Mouse (Mus musculus): ENCODE results near the gene Barx1. TPM values are rescaled to one million over a fixed set of nuclear protein-coding genes. Genes with fewer than 3 reads are reported as not detected.

The Barx1 gene
- polyA plus RNA-seq, 1 experiment from 2014 or later, result 0.57 TPM

DNA sequence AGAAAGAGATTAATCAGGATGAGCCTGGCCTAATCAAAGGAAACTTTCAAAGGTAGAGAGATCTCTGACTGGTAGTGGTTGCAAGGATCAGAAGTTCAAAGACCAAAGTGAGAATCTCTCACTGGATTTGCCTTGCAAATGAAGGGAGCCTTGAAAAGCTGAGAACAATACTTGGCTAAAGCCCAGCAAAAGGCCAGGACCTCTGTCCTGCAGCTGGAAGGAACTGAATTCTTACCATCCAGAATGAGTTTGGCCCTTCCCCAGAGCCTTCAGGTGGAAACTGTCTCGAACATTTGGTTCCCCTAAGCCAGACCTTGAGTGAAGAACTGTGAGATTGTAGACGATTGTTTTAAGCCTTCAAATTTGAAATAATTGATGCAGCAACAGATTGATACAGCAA lies 25.1 kb upstream of the Barx1 start:
- WGBS, result 53% methylated on average over 2 of the region's 2 CpGs
- no peak overlapping the region for H3K4me3 ChIP-seq (ENCODE audit: control insufficient read depth in 1 of 2, insufficient read depth in 1 of 2, low read depth in 1 of 2, low read length in 2 of 2)
- H3K9ac ChIP-seq (ENCODE audit: low read length), result no peak overlapping the region
- no peak for ATAC-seq (ENCODE audit: insufficient number of reproducible peaks, insufficient read depth, low FRiP score, low read depth)
- H3K27ac ChIP-seq (replicated peaks in 1 of 2; ENCODE audit: control insufficient read depth in 1 of 2, insufficient read depth in 1 of 2, low read depth in 2 of 2, low read length in 2 of 2), result no peak overlapping the region
- H3K9me3 ChIP-seq (ENCODE audit: control insufficient read depth, low read length), result no peaks in the 10 kb centered on the region
- H3K36me3 ChIP-seq (ENCODE audit: control insufficient read depth, insufficient read depth, low read length), result no peaks in the 10 kb centered on the region
- no peak overlapping the region for H3K4me2 ChIP-seq (ENCODE audit: low read length)
- H3K4me1 ChIP-seq (ENCODE audit: control insufficient read depth in 2 of 2, insufficient read depth in 2 of 2, low read length in 2 of 2), result no peaks in the 10 kb centered on the region
- no peaks in the 10 kb centered on the region for H3K27me3 ChIP-seq (ENCODE audit: control insufficient read depth, insufficient read depth, low read length)

- Histone ChIP-seq H3K27ac (replicated peaks in 1 of 2; ENCODE audit: control insufficient read depth in 1 of 2, insufficient read depth in 1 of 2, low read depth in 2 of 2, low read length in 2 of 2) (no peak overlapping the region), H3K4me3 (ENCODE audit: control insufficient read depth in 1 of 2, insufficient read depth in 1 of 2, low read depth in 1 of 2, low read length in 2 of 2) (no peak overlapping the region), H3K9ac (ENCODE audit: low read length) (no peak overlapping the region), H3K36me3 (ENCODE audit: control insufficient read depth, insufficient read depth, low read length) (no peaks in the 10 kb centered on the region), H3K4me1 (ENCODE audit: control insufficient read depth in 2 of 2, insufficient read depth in 2 of 2, low read length in 2 of 2) (no peaks in the 10 kb centered on the region), H3K4me2 (ENCODE audit: low read length) (no peak overlapping the region), H3K27me3 (ENCODE audit: control insufficient read depth, insufficient read depth, low read length) (no peaks in the 10 kb centered on the region), H3K9me3 (ENCODE audit: control insufficient read depth, low read length) (no peaks in the 10 kb centered on the region)
- ATAC-seq (ENCODE audit: insufficient number of reproducible peaks, insufficient read depth, low FRiP score, low read depth), result no peak
Observed at GRCm38 (mm10) chr13:48639570-48639969, 23.2 kb upstream of the Barx1 start.

GRCm38 (mm10) chr13:48643072-48643471 lies 19.7 kb upstream of the Barx1 start:
- Histone ChIP-seq H3K9me3 (ENCODE audit: control insufficient read depth, low read length) (0 out of 2 replicates have a peak, but pooled peaks cover 3% of the 10 kb centered on the region), H3K4me3 (ENCODE audit: control insufficient read depth in 1 of 2, insufficient read depth in 1 of 2, low read depth in 1 of 2, low read length in 2 of 2) (no peak overlapping the region), H3K27me3 (ENCODE audit: control insufficient read depth, insufficient read depth, low read length) (no peaks in the 10 kb centered on the region), H3K4me1 (ENCODE audit: control insufficient read depth in 2 of 2, insufficient read depth in 2 of 2, low read length in 2 of 2) (no peaks in the 10 kb centered on the region), H3K9ac (ENCODE audit: low read length) (no peak overlapping the region), H3K27ac (replicated peaks in 1 of 2; ENCODE audit: control insufficient read depth in 1 of 2, insufficient read depth in 1 of 2, low read depth in 2 of 2, low read length in 2 of 2) (no peak overlapping the region), H3K4me2 (ENCODE audit: low read length) (no peak overlapping the region), H3K36me3 (ENCODE audit: control insufficient read depth, insufficient read depth, low read length) (no peaks in the 10 kb centered on the region)
- no peak for ATAC-seq (ENCODE audit: insufficient number of reproducible peaks, insufficient read depth, low FRiP score, low read depth)
- WGBS, result 76% methylated on average over 6 of the region's 6 CpGs

GRCm38 (mm10) chr13:48643991-48644390 lies 18.8 kb upstream of the Barx1 start:
- no peak for ATAC-seq (ENCODE audit: insufficient number of reproducible peaks, insufficient read depth, low FRiP score, low read depth)
- H3K9me3 ChIP-seq (ENCODE audit: control insufficient read depth, low read length), result 0 out of 2 replicates have a peak, but pooled peaks cover 3% of the 10 kb centered on the region
- no peaks in the 10 kb centered on the region for H3K27me3 ChIP-seq (ENCODE audit: control insufficient read depth, insufficient read depth, low read length)
- no peak overlapping the region for H3K9ac ChIP-seq (ENCODE audit: low read length)
- no peak overlapping the region for H3K4me2 ChIP-seq (ENCODE audit: low read length)
- no peaks in the 10 kb centered on the region for H3K36me3 ChIP-seq (ENCODE audit: control insufficient read depth, insufficient read depth, low read length)
- H3K4me1 ChIP-seq (ENCODE audit: control insufficient read depth in 2 of 2, insufficient read depth in 2 of 2, low read length in 2 of 2), result no peaks in the 10 kb centered on the region
- WGBS, result 88% methylated on average over 3 of the region's 3 CpGs
- no peak overlapping the region for H3K4me3 ChIP-seq (ENCODE audit: control insufficient read depth in 1 of 2, insufficient read depth in 1 of 2, low read depth in 1 of 2, low read length in 2 of 2)
- H3K27ac ChIP-seq (replicated peaks in 1 of 2; ENCODE audit: control insufficient read depth in 1 of 2, insufficient read depth in 1 of 2, low read depth in 2 of 2, low read length in 2 of 2), result no peak overlapping the region

- 84% methylated on average over 4 of the region's 4 CpGs for WGBS
- ATAC-seq (ENCODE audit: insufficient number of reproducible peaks, insufficient read depth, low FRiP score, low read depth), result no peak
- no peak overlapping the region for H3K4me2 ChIP-seq (ENCODE audit: low read length)
- peaks cover 2% of the 10 kb centered on the region for H3K27me3 ChIP-seq (ENCODE audit: control insufficient read depth, insufficient read depth, low read length)
- no peaks in the 10 kb centered on the region for H3K36me3 ChIP-seq (ENCODE audit: control insufficient read depth, insufficient read depth, low read length)
- no peak overlapping the region for H3K27ac ChIP-seq (replicated peaks in 1 of 2; ENCODE audit: control insufficient read depth in 1 of 2, insufficient read depth in 1 of 2, low read depth in 2 of 2, low read length in 2 of 2)
- H3K9me3 ChIP-seq (ENCODE audit: control insufficient read depth, low read length), result 0 out of 2 replicates have a peak, but pooled peaks cover 3% of the 10 kb centered on the region
- no peaks in the 10 kb centered on the region for H3K4me1 ChIP-seq (ENCODE audit: control insufficient read depth in 2 of 2, insufficient read depth in 2 of 2, low read length in 2 of 2)
- no peak overlapping the region for H3K4me3 ChIP-seq (ENCODE audit: control insufficient read depth in 1 of 2, insufficient read depth in 1 of 2, low read depth in 1 of 2, low read length in 2 of 2)
- no peak overlapping the region for H3K9ac ChIP-seq (ENCODE audit: low read length)
Observed at GRCm38 (mm10) chr13:48646696-48647095, 16.1 kb upstream of the Barx1 start.

GRCm38 (mm10) chr13:48650615-48651014 lies 12.2 kb upstream of the Barx1 start:
- Histone ChIP-seq H3K27ac (replicated peaks in 1 of 2; ENCODE audit: control insufficient read depth in 1 of 2, insufficient read depth in 1 of 2, low read depth in 2 of 2, low read length in 2 of 2) (no peak overlapping the region), H3K36me3 (ENCODE audit: control insufficient read depth, insufficient read depth, low read length) (no peaks in the 10 kb centered on the region)
- WGBS, result 0% methylated on average over 1 of the region's 1 CpGs

DNA sequence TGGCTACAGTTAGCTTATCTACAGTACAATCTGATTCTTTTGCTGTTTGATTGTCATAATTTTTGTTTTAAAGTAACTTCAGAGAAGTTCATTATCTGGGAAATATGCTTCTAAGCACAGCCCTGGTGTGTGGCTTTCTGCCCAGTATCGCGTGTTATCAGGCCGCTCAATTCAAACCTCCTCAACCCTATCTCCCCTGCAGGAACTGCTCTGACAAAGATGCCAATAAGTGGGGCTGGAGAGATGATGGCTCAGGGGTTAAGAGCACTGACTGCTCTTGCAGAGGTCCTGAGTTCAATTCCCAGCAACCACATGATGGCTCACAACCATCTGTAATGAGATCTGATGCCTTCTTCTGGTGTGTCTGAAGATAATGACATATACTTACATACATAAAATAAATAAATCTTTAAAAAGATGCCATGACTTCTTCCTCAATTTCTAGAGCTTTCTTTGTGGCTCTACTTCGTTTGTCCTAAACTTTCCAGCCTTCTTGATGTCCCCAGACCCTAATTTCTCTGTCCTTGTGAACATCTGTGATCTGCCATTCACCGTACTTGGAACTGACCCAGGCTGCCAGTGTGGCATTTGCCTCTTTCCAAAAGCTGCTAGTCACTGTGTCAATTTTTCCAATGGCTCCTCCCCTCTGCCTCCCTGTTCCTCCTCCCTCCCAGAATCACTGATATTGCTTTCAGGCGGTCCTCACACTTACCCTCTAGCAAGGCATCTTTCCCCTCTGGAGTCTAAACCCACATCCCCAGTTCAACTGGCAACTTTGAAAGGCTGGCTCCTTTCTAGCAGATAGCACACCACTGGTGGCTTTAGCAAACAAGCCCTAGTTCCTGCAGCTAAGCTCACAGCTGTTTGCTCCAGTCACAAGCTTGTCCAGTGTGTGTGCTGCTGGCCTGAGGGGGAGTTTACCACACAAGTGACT lies 11.4 kb upstream of the Barx1 start:
- Histone ChIP-seq H3K4me3 (ENCODE audit: control insufficient read depth in 1 of 2, insufficient read depth in 1 of 2, low read depth in 1 of 2, low read length in 2 of 2) (no peak overlapping the region), H3K4me1 (ENCODE audit: control insufficient read depth in 2 of 2, insufficient read depth in 2 of 2, low read length in 2 of 2) (no peaks in the 10 kb centered on the region), H3K27me3 (ENCODE audit: control insufficient read depth, insufficient read depth, low read length) (peaks cover 38% of the 10 kb centered on the region), H3K27ac (replicated peaks in 1 of 2; ENCODE audit: control insufficient read depth in 1 of 2, insufficient read depth in 1 of 2, low read depth in 2 of 2, low read length in 2 of 2) (no peak overlapping the region), H3K9me3 (ENCODE audit: control insufficient read depth, low read length) (0 out of 2 replicates have a peak, but pooled peaks cover 3% of the 10 kb centered on the region), H3K9ac (ENCODE audit: low read length) (no peak overlapping the region), H3K4me2 (ENCODE audit: low read length) (no peak overlapping the region), H3K36me3 (ENCODE audit: control insufficient read depth, insufficient read depth, low read length) (no peaks in the 10 kb centered on the region)
- ATAC-seq (ENCODE audit: insufficient number of reproducible peaks, insufficient read depth, low FRiP score, low read depth), result no peak
- 36% methylated on average over 6 of the region's 6 CpGs for whole genome bisulfite sequencing

More at GRCm38 (mm10) chr13:48650615-48651014, 12.2 kb upstream of the Barx1 start:
- Histone ChIP-seq H3K4me1 (ENCODE audit: control insufficient read depth in 2 of 2, insufficient read depth in 2 of 2, low read length in 2 of 2) (no peaks in the 10 kb centered on the region), H3K4me2 (ENCODE audit: low read length) (no peak overlapping the region), H3K9ac (ENCODE audit: low read length) (no peak overlapping the region), H3K27me3 (ENCODE audit: control insufficient read depth, insufficient read depth, low read length) (peaks cover 31% of the 10 kb centered on the region), H3K4me3 (ENCODE audit: control insufficient read depth in 1 of 2, insufficient read depth in 1 of 2, low read depth in 1 of 2, low read length in 2 of 2) (no peak overlapping the region), H3K9me3 (ENCODE audit: control insufficient read depth, low read length) (0 out of 2 replicates have a peak, but pooled peaks cover 3% of the 10 kb centered on the region)
- no peak for ATAC-seq (ENCODE audit: insufficient number of reproducible peaks, insufficient read depth, low FRiP score, low read depth)

Measured in heart, embryonic 14.5 days (tissue).